Mouse (Mus musculus) kidney, postnatal 0 days (tissue): ENCODE data around the gene Mertk. TPM values are rescaled to one million over a fixed set of nuclear protein-coding genes. Genes with fewer than 3 reads are reported as not detected.
A peak's percentile ranks its signal among the peaks of the same experiment; 100 is the strongest.

Source experiments
- ATAC-seq: fragments of 200-750 bp; cut with Nextera tagmentation; replicated peaks from 2 replicates; pipeline ENCODE4 v1.8.0; 2017; ENCODE audit warnings: low read depth, moderate number of reproducible peaks, moderate TSS enrichment, moderate library complexity; ENCODE audit not compliant: low FRiP score
- DNase-seq: peaks from one replicate; pipeline ENCODE4 v3.0.0-alpha.2; 2016; ENCODE audit warnings: low spot score
- H3K27ac ChIP-seq: fragments of 300-500 bp; sonication (generic); 2 replicates; pipeline ENCODE4 v1.5.1; 2014; ENCODE audit warnings: mild to moderate bottlenecking
- H3K27me3 ChIP-seq: fragments of 300-500 bp; sonication (generic); 2 replicates; pipeline ENCODE4 v1.6.1; 2014; ENCODE audit warnings: low read length, mixed read lengths; ENCODE audit not compliant: insufficient read depth
- H3K36me3 ChIP-seq: fragments of 300-500 bp; sonication (generic); 2 replicates; pipeline ENCODE4 v1.6.1; 2014; ENCODE audit warnings: low read length, mixed read lengths; ENCODE audit not compliant: insufficient read depth
- H3K4me1 ChIP-seq: fragments of 300-500 bp; sonication (generic); replicated peaks from 2 replicates; pipeline ENCODE4 v1.6.1; 2014; ENCODE audit warnings: antibody characterized with exemption, low read length, mixed read lengths; ENCODE audit not compliant: insufficient read depth
- H3K4me2 ChIP-seq: fragments of 300-500 bp; sonication (generic); 2 replicates; pipeline ENCODE4 v1.6.1; 2014; ENCODE audit warnings: mild to moderate bottlenecking, low read length, moderate library complexity, mixed read lengths
- H3K4me3 ChIP-seq: fragments of 300-500 bp; sonication (generic); replicated peaks from 2 replicates; pipeline ENCODE4 v1.5.1; 2014; ENCODE audit warnings: low read depth, low read length
- H3K9ac ChIP-seq: fragments of 300-500 bp; sonication (generic); 2 replicates; pipeline ENCODE4 v1.6.1; 2014; ENCODE audit warnings: low read depth, low read length
- H3K9me3 ChIP-seq: fragments of 300-500 bp; sonication (generic); replicated peaks from 2 replicates; pipeline ENCODE4 v1.6.1; 2016; ENCODE audit warnings: low read length, inconsistent platforms, mixed read lengths
- CTCF ChIP-seq: IDR thresholded peaks from 2 replicates; pipeline ENCODE4 v1.5.1; 2016; ENCODE audit warnings: antibody characterized with exemption, low read depth, mild to moderate bottlenecking, moderate library complexity
- WGBS: fragments of 180-500 bp; shearing (Covaris S2); extraction: QIAGEN DNeasy Blood & Tissue Kit; methylation state at CpG from one replicate; pipeline ENCODE4 v1.1.7; 2014; 5-methylcytosine and 5-hydroxymethylcytosine counted together
- polyA plus RNA-seq: library from polyadenylated mRNA; unstranded; fragments of >200 nt; fragmentation: Nextera tagmentation; extraction: Ambion mirVana; gene quantifications from 2 replicates; pipeline ENCODE4 v1.2.1, GENCODE M21; 2015

Gene Mertk
- polyA plus RNA-seq, 1 experiment from 2014 or later = 8.9 TPM

GRCm38 (mm10) chr2:128751030-128751429 is 52.3 kb downstream of the Mertk start:
- ATAC-seq = no peak
- 51% methylated on average over 6 of the region's 6 CpGs for WGBS
- Histone ChIP-seq H3K27ac (peak overlapping the region; percentile 57), H3K27me3 (no peaks in the 10 kb centered on the region), H3K4me1 (peaks cover 13% of the 10 kb centered on the region), H3K4me2 (no peak overlapping the region), H3K9ac (no peak overlapping the region), H3K36me3 (0 out of 2 replicates have a peak, but pooled peaks cover 8% of the 10 kb centered on the region), H3K9me3 (no peaks in the 10 kb centered on the region), H3K4me3 (no peak overlapping the region)
- TF ChIP-seq CTCF = no peak
- peak; percentile 54 for DNase-seq

GRCm38 (mm10) chr2:128753295-128753873 is 54.6 kb downstream of the Mertk start:
- TF ChIP-seq CTCF = no peak
- Histone ChIP-seq H3K4me3 (no peak overlapping the region), H3K36me3 (0 out of 2 replicates have a peak, but pooled peaks cover 8% of the 10 kb centered on the region), H3K4me1 (peaks cover 2% of the 10 kb centered on the region), H3K9me3 (no peaks in the 10 kb centered on the region), H3K9ac (no peak overlapping the region), H3K4me2 (no peak overlapping the region), H3K27me3 (no peaks in the 10 kb centered on the region), H3K27ac (peak overlapping the region; percentile 3; the same call in 1 of the 2 replicates)
- DNase-seq (peak; percentile 50), ATAC-seq (no peak)
- WGBS = 35% methylated on average over 6 of the region's 6 CpGs

- Histone ChIP-seq H3K9me3 (no peaks in the 10 kb centered on the region), H3K36me3 (0 out of 2 replicates have a peak, but pooled peaks cover 8% of the 10 kb centered on the region), H3K27me3 (no peaks in the 10 kb centered on the region), H3K9ac (no peak overlapping the region), H3K4me2 (no peak overlapping the region), H3K27ac (no peak overlapping the region), H3K4me1 (no peaks in the 10 kb centered on the region), H3K4me3 (no peak overlapping the region)
- no peak for TF ChIP-seq CTCF
- DNase-seq (no peak), ATAC-seq (no peak)
- WGBS = 78% methylated on average over 4 of the region's 4 CpGs
These were observed 56.5 kb downstream of the Mertk start for GRCm38 (mm10) chr2:128755149-128755691.

GRCm38 (mm10) chr2:128758724-128759340 is 60.1 kb downstream of the Mertk start:
- no peaks in the 10 kb centered on the region for H3K9me3 ChIP-seq
- TF ChIP-seq CTCF = no peak
- H3K4me1 ChIP-seq = no peaks in the 10 kb centered on the region
- peaks cover 13% of the 10 kb centered on the region; the same call in 1 of the 2 replicates for H3K36me3 ChIP-seq
- DNase-seq (no peak), ATAC-seq (no peak)
- H3K27ac ChIP-seq = no peak overlapping the region; the same call in 1 of the 2 replicates
- no peaks in the 10 kb centered on the region for H3K27me3 ChIP-seq
- no peak overlapping the region for H3K9ac ChIP-seq
- 49% methylated on average over 10 of the region's 10 CpGs for WGBS
- no peak overlapping the region for H3K4me2 ChIP-seq
- H3K4me3 ChIP-seq = no peak overlapping the region

GRCm38 (mm10) chr2:128762008-128762407 is 63.3 kb downstream of the Mertk start:
- DNase-seq = no peak
- no peak overlapping the region for H3K4me2 ChIP-seq
- no peaks in the 10 kb centered on the region for H3K4me1 ChIP-seq
- H3K9me3 ChIP-seq = no peaks in the 10 kb centered on the region
- H3K27ac ChIP-seq = no peak overlapping the region
- peaks cover 25% of the 10 kb centered on the region for H3K36me3 ChIP-seq
- TF ChIP-seq CTCF = no peak
- no peak for ATAC-seq
- H3K9ac ChIP-seq = no peak overlapping the region
- no peak overlapping the region for H3K4me3 ChIP-seq
- 92% methylated on average over 9 of the region's 9 CpGs for WGBS
- no peaks in the 10 kb centered on the region for H3K27me3 ChIP-seq

GRCm38 (mm10) chr2:128765787-128766186 is 67.0 kb downstream of the Mertk start:
- ATAC-seq = no peak
- no peak for DNase-seq
- Histone ChIP-seq H3K36me3 (peaks cover 29% of the 10 kb centered on the region), H3K4me1 (no peaks in the 10 kb centered on the region), H3K27me3 (no peaks in the 10 kb centered on the region), H3K9ac (no peak overlapping the region), H3K9me3 (no peaks in the 10 kb centered on the region), H3K4me2 (no peak overlapping the region), H3K27ac (no peak overlapping the region), H3K4me3 (no peak overlapping the region)
- WGBS = 79% methylated on average over 1 of the region's 1 CpGs
- no peak for TF ChIP-seq CTCF
